Mouse (Mus musculus) bone marrow macrophage, adult 2 months (primary cell): Measurements from ENCODE around the gene Rps10.

Experiments used
- CTCF ChIP-seq: IDR thresholded peaks from 2 replicates; pipeline ENCODE4 v1.5.1; 2012; ENCODE audit warnings: low read depth, mild to moderate bottlenecking, low read length, moderate library complexity
- POLR2A ChIP-seq: IDR thresholded peaks from 2 replicates; pipeline ENCODE4 v1.6.1; 2012; ENCODE audit warnings: mild to moderate bottlenecking, low read depth, low read length, borderline replicate concordance

GRCm38 (mm10) chr17:27643756-27644155 lies 7.3 kb upstream of the Rps10 start:
- TF ChIP-seq POLR2A (no peak), CTCF (no peak)
